Mouse (Mus musculus) spleen, postnatal 36 days (tissue): ENCODE results near the gene Foxn3.

Source experiments
- DNase-seq, 2 experiments: peaks; one replicate each; pipeline ENCODE4 v3.0.0; 2022; ENCODE audit warnings: low spot score in 2 of 2, mixed read lengths in 1 of 2

Foxn3 gene

DNA sequence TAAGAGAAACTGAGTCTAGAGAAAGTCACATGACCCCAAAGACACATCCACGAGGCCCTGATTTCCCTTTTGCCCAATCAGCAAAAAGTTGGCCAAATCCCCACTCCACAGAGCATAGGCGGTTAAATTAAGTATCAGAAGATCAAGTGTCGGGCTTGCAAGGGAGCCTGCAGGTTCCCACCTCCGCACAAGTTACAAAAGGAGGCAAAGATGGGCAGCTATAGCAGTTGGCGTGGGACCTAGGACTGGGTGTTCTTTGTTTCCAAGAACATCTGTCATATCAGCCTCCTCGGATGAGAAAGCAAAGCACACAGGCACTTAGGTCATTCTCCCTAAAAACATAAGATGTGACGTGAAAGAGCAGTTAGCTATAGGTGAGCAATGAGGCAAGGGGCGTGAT is 308.9 kb downstream of the Foxn3 start:
- no peak for DNase-seq

DNA sequence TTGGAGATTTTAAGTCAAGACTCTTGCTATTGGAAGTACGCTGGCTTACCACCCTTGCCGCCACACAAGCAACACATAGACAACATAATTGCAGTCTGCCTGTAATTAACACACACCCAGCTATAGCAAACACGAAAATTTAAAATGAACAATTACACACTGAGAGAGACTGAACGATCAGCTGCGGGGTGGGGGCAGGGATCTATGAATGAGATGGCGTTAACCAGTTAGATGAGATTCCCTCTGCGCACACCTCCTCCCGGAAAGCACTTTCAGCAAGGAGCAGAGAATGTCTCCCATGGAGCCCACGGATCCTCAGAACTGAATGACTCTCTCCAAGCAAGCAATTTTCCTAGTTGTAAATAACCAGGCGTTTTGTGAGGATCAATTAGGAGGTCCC is 309.8 kb downstream of the Foxn3 start:
- DNase-seq, result no peak

DNA sequence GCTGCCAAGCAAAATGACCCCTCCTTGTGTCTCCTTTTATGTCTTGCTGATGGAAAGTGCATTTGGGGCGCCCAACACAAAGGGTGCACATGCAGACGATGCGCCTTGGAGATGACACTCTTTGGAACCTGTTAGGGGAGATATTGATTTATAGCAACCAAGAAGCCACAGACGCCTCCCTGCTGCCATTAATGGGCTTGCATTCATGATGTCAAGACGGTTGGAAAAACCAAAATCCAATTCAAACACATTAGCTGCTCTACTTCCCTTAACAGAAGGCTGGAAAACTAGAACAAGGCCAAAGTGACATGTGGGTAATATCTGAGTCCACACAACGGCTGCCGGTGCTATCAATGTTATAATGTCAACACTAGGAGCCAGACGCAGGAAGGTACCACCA is 314.8 kb downstream of the Foxn3 start:
- DNase-seq, result no peak

DNA sequence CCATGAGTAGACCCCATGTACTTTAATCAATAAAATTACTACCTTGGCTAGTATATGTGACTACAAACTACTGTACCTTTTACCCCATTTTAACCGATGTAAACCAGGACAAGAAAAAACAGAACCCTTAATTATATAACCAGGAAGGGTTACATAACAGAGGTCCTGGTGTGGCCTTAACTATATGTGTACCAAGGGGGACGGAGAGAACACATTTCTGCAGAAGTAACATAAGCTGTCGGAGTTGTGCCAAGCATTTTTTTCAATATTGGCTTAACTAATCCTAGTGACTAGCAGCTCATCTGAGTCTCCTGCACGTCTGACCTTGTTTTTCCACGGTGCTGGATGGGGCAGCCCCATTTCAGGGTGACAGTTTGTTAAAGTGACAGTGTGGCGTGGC is 315.4 kb downstream of the Foxn3 start:
- DNase-seq, result no peak

DNA sequence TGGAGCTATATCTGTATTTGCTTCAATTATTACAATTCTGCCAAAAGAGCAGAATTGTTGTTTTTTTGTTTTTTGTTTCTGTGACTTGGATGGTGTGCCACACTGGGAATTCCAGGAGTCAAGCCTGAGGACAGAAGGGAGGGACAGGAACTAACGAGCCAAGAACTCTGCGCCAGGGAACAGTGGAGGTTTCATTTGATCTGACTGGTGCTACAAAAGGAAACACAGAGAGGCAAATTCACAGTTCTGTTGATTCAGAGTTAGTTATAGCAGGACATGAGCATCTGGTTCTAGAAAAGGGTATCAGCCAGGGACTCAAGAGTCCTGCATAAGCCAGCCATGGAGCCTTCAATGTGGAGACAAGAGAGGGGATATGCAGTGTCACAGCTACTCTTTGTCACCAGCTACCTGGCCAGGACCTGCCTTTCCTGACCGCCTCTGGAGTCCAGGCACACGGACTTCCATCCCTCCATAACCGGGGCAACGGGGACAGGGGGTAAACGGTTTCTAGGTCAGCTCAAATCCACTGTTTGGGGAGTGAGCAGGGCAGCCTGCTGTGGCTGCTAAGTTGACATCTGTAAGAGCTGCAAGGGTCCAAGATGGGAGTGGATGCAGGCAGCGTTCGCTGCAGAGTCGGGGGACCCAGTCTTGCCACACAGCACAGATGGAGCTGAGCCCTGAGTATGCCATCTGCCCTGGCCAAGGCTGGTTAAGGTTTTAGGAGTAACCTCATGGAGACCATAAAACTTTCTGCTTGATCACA is 316.2 kb downstream of the Foxn3 start:
- no peak for DNase-seq

DNA sequence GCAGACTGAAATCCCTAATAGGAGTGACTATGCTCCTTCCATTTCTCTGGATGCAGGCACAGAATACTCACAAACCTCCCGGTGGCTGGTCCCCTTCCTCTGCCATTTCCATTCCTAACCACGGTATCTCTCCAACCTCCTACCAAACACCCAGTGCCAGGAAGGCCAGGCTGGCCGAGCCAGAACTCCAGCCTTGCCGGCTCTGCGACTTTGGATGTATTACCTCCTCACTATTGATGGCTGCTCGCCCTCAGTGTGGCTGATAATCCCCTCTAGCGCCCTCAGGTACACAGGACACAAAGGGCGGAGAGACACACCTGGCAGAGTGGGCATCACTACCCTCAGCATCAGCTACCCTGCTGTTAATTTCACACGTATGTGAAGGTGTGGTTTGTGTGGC is 318.7 kb downstream of the Foxn3 start:
- no peak for DNase-seq

DNA sequence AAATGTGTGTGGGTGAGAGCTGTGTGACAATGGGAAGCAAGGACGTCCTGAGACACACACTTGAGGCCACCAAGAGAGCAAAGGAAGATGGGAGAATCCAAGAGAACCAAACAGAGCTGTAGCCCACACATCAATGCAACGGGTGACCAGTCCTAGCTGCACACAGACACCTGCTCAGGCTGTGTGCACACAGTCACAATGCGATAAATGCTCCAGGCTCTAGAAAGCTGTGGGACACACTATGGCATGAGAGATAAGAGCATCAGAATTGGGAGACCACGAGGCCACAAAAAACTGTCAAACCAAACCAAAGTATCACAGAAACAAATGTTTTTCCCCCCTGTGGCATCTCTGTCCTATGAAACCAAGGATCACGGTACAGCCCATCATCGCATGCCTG is 319.1 kb downstream of the Foxn3 start:
- no peak for DNase-seq

DNA sequence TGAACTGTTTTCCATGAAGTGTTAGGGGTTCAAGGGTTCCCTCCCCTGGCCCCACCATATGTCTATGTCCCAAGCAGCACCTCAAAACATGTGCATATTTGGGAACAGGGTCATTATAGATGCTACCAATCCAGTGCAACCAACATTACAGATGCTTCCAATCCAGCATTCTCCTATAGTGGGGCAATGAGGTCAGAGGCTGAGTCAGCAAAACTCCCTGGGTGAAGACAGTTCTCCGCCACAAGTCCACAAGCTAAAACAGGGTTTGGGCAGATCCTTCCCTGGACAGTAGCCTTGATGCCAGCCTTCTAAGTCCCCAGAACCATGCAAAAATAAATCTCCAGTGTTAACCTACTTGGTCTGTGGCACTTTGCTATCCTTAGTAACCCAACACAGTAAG is 320.1 kb downstream of the Foxn3 start:
- no peak for DNase-seq

DNA sequence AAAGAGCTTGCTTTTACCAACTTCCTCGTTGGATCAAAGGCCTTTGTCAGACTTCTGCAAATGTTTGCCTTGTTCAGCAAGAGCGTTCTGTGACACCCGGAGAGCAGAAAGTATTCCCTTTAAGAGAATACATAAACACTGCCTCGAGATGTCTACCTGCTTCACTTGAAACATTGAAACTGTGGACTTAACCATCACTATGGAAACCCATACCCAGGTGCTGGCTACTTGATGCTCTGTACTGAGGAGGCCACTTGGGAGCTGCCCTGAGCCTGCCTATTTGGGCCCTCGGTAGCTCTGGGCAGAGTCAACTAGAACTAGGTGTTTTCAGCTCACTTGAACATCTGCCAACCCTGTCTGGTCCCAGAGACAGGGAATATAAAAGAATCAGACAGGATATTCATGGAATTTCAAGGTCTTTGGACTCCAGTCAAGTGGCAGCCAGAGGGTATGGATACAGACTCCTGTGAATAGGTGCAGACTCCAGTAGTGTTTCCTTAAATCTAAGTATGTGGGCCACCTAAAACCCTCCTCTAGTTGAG is 323.1 kb downstream of the Foxn3 start:
- DNase-seq, result no peak

DNA sequence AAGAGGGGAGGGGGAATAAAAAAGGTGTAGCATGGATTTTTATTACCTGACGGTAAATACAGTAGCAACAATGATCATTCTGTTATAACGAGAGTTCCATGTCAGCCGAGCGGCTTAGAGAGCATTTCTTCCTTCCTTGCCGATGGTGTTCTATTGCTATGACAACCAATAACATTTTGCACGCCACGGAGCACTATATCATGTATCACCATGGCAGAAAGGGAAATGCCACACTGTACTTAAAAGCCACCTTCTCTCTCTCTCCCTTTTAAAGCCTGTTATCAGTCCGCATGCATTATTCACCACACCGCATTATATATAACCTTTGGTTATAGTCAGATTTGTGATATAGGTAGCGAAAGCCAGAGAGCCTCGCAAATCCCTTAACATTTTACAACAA is 323.6 kb downstream of the Foxn3 start:
- no peak for DNase-seq

DNA sequence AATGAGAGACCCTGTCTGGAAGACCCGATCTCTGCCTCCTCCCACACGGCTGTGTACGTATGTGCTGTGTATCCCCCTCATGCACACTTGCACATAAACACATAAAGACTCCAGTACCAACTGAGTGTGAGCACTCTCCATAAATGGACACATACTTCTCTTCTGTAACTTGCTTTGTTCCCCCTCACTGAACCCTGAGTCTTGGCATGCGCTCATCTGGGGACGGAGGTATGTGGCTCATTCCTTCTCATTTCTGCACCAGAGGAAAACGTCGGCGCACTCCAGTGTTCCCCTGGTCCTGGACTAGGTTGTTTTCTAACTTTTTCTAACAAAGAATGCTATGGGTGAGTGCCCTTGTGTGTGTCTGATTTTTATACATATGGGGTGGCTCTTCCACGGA is 325.9 kb downstream of the Foxn3 start:
- no peak for DNase-seq

DNA sequence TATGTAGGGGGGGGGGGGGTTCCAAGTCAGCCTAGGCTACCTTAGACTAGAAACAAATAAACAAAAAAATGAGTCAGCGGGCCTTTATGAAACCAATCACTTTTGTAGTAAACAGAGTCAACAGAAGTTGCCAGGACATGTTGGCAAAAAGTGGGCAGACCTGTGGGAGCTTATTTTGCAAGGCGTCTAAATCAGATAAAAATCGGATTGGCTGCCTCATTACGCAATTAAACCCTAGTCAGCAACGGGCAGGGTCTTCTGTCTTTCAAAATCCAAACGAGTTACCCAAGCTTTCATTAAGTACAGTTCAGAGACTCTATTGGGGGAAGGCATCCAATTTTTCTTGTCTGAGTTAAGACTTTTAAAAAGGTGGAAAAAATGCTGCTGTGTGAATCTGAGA is 329.0 kb downstream of the Foxn3 start:
- no peak for DNase-seq

DNA sequence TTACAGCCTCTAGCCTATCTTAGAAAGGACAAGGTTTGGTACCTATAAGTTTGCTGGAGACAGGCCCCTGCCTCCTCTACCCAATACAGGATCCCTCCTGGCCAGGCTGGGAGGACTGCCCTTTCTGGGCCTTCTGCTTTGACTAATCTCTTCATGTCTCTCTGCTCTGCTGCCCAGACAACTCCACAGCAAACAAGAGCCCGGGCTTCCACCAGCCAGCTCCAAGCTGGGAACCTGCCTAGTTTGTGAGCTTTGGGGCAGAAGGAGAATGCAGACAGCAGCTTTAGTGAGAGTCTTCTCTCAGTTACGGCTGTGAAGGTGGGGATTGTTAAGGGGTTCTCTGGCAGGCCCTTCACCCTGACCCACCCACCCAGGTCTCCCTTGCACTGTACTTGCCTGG is 330.0 kb downstream of the Foxn3 start:
- DNase-seq, result no peak

DNA sequence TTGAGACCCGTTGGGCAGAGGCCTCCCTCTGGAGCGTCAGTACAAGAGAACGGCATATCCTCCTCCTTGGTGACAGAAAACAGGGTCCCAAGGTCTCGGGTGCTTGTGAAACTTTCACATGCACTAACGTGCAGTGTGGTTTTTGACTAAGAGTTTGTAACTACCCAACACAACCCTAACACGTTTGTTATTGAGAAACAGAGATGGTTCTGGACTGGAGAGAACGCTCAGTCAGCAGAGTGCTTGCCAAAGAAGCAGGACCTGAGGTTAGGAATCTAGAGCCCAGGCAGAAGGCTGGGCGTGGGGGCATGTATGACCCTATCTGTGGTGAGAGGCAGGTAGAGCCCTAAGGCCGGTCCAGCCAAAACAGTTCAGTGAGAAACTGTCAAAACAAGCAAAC is 330.9 kb downstream of the Foxn3 start:
- DNase-seq, result no peak

DNA sequence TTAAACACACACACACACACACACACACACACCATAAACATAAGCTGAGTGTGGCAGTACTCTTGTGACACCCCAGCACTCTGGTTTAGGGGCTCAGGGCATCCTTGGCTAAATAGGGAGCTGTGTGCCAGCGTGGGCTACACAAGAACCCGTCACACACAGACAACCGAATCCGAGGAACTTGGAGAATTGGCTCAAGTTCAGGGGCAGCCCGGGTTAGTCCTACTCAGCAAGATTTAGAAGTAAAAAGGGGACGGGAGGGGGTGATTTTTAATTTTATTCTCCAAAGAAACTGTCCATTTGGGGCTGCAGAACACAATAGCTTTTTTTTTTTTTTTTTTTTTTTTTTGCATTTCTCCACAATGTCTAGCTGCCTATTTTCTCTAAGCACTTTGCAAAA is 332.1 kb downstream of the Foxn3 start:
- no peak for DNase-seq

DNA sequence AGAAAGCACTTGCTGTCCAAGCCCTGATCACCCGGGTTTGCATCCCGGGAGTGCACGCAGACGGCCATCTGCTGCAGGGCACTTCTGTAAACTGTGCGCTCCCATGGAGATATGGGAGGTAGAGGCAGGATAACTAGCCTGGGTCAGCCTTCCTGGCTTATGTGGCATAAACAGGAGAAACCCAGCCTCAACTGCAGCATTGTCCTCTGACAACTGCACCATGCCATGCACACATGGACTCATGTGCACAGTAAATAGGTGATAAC is 332.7 kb downstream of the Foxn3 start:
- no peak for DNase-seq

DNA sequence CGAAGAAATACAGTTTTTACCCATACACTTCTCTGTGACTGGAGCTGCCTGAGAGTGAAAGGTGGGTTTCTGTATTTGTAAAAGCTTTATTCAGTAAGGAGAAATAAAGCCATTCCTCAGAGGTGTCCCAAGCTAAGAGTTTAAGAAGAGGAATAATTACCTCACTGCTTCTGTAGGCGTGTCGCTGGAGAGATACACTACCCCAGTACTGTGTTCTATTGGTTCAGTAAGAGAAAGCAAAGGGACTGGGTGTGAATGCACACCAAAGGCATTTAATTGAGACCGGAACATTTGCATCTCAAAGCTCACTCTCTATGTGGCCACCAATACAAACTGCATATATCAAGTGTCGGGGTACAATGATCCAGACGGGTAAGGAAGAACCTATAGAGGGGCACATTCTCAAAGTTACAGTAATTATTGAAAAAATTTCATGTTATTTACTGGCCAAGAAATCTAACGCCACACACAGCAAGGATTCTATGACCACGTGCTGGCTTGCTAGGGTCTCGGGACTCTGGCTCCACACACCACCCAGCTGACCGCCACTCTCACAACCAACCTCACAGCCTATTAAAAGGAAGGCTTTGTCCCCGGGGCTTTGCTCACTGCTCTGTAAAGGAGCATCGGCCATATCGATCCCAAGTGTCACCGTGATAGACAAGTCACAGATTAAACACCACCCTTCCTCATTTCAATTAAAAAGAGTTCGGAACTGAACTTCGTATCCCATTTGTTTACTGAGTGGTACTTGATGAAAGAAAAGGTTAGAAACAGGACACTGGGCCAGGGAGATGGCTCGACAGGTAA is 333.2 kb downstream of the Foxn3 start:
- no peak for DNase-seq

DNA sequence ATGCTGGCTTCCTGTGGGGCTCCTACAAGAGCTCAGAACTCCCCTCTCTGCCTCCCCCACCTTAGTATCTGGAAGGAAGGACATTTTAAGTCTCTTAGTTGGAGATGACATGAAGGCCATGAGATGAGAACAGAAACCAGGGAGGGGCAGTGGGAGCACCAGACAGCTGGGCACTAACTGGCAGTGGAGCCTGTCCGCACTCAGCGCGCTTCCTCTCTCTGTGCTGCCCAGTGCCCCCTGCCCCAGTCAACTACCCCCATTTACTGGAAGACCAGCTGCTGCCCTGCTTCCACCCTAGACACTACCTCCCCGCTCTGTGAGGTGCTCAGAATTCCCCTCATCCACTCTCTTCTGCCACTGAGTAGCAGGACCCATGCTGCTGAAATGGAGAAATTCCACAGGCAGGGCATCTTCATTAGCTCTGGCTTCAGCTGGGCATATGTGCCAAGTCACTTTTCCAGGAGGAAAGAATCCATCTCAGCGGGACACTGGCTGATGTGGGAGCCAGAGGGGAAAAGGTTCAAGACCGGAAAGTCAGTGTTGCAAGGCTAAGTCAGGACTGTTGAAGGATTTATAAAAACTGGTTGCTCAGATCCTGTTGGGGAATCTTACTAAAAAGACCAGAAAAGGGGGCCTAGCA is 335.9 kb downstream of the Foxn3 start:
- DNase-seq, result peak; percentile 34 to 36

DNA sequence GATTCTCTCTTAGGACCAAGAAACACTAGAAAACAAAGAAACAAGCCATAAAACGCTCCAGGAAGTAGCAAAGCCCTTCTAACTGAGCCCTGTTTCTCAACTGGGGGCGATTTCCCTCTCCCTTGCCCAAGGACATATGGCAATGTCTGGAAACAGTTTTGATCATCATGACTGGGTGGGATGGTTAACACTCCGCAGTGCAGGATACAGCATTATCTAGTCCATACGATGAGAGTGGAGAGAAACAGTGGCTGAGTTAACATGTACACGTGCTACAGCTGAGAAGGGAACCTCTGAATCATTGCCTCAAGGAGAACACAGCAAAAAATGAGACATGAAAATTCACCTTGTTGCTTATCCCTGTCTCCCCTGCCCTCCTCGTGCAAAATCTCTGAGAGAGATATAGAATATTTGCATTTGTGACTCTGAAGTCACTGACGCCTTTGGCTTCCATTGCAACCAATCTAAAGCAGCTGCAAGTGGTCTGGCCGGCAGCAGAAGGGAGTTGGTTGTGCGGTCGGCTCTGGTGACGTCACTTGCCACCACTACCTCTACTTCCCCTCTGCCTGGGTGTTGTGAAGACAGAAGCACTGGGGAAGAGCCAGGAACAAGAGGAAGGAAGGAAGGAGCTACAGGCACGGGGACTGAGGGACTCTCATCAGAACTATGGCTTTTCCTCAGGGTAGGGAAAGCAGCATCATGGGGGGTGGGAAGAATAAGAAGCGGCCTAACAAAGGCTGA is 338.3 kb downstream of the Foxn3 start:
- peak; percentile 54 to 60 for DNase-seq

DNA sequence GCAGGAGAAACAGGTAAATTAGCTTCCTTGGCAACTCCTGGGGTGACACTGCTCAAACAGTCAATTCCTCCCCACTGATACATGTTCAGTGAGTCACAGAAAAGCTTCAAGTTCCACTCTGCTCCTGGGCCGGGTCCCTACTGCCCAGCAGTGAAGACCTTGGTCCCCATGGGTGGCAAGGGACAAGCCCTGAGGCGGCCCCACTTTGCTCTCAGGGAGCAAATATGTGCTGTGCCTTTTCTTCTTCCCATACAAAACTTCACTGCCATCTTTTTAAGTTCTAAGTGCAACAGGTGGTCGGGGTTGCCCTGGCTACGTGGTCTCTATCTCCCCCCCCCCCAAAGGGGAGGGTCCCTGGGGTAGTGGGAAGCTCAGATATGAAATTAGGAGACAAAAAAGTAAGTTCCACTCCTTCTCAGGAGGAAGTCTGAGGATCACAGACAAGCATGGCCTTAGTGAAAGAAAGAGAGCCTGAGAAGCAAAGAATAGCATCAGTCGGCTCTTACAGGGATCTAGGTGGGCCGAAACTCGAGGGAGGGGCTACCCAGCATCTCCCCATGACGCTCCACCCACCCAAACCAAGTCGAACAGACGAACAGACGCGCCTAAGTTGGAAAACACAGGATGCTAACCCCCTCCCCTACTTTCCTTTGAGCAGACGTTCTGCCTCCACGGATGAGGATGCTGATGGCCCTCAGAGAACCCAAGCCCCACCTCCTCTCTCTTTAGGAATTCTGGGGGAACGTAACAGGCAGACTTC is 342.1 kb downstream of the Foxn3 start:
- no peak for DNase-seq

DNA sequence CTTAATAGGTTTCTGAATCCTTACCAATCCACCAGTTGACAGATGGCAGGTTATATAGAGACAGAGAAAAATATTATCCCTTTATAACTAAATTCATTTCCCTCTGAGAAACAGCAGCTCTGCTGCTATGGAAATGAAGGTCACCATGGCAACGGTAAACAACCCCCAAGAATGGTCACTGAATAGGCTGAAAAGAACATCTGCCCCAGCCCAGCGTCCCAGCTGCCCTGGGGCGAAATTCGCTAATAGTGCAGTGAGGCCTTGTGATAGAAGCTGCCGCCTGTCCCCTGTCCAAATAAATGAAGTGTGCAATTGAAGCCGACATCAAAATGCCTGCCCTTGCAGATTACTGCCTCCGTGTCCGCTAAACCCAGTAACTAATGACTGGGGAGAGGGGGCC is 343.0 kb downstream of the Foxn3 start:
- DNase-seq, result no peak
